Mouse (Mus musculus): ENCODE data around the gene Krt76. TPM values are rescaled to one million over a fixed set of nuclear protein-coding genes. Genes with fewer than 3 reads are reported as not detected.

Krt76 gene
- not detected in 2 replicates for polyA plus RNA-seq (2014; fragmentation: Nextera tagmentation; extraction: Ambion mirVana)

- Histone ChIP-seq H3K9me3 (ENCODE audit: control insufficient read depth, low read length) (no peaks in the 10 kb centered on the region), H3K9ac (ENCODE audit: low read depth, low read length) (no peak within 1 kb of the TSS), H3K4me3 (ENCODE audit: low read length) (no peak within 1 kb of the TSS), H3K4me2 (replicated peaks; ENCODE audit: low read depth, low read length) (no peak within 1 kb of the TSS), H3K27ac (ENCODE audit: low read depth, low read length) (no peak within 1 kb of the TSS), H3K27me3 (ENCODE audit: control insufficient read depth, insufficient read depth, low read length) (no peaks in the 10 kb centered on the region), H3K36me3 (ENCODE audit: control insufficient read depth, insufficient read depth, low read length) (no peaks in the 10 kb centered on the region), H3K4me1 (ENCODE audit: control insufficient read depth, insufficient read depth, low read length) (no peaks in the 10 kb centered on the region)
- WGBS, result 59% methylated on average over 4 of the region's 4 CpGs
- no peak for ATAC-seq (ENCODE audit: low FRiP score, low TSS enrichment)
Measured at GRCm38 (mm10) chr15:101892820-101893219, at the start of gene Krt76. Gene Krt76, minus strand, starts transcription at chr15:101892920.

- Histone ChIP-seq H3K4me3 (ENCODE audit: low read length) (no peak overlapping the region), H3K4me1 (ENCODE audit: control insufficient read depth, insufficient read depth, low read length) (peaks cover 12% of the 10 kb centered on the region; the same call in 1 of the 2 replicates), H3K27ac (ENCODE audit: low read depth, low read length) (no peak overlapping the region), H3K9me3 (ENCODE audit: control insufficient read depth, low read length) (no peaks in the 10 kb centered on the region), H3K9ac (ENCODE audit: low read depth, low read length) (no peak overlapping the region), H3K27me3 (ENCODE audit: control insufficient read depth, insufficient read depth, low read length) (no peaks in the 10 kb centered on the region), H3K36me3 (ENCODE audit: control insufficient read depth, insufficient read depth, low read length) (no peaks in the 10 kb centered on the region), H3K4me2 (replicated peaks; ENCODE audit: low read depth, low read length) (no peak overlapping the region)
- 42% methylated on average over 8 of the region's 8 CpGs for WGBS
- ATAC-seq (ENCODE audit: low FRiP score, low TSS enrichment), result peak; percentile 61; the same call in 1 of the 2 replicates
Measured at GRCm38 (mm10) chr15:101941948-101942347, 49.2 kb upstream of the Krt76 start.

DNA sequence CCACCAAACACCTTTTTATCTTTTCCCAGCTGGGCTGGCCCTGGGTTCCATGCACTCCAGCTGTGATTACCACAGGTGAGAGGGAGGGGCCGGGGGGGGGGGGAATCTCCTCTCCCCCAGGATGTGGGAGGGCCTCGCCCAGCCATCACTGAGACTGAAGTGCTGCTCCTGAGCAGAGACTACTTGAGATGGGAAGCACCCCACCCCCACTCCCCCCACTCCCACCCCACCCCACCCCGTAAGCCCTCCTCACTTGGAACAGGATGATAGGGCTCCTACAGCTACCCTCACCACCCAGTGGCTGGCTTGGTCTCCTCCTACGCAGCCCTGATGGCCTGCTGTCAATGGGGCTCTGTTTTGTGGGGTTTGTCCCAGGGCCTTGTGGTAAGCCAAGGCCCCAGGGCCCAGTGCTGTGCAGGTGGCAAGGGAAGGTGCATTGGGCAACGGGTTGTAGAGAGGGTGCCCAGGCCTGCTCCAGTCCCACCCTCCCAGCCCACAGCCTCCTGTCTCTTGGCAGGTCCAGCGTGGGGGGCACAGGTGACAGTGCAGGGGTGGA lies 47.6 kb upstream of the Krt76 start, which contains the start of gene Krt79:
TSS of gene Krt79 (minus strand) at position 51 of the 556 bp plus-strand sequence.
- Histone ChIP-seq H3K27me3 (ENCODE audit: control insufficient read depth, insufficient read depth, low read length) (no peaks in the 10 kb centered on the region), H3K36me3 (ENCODE audit: control insufficient read depth, insufficient read depth, low read length) (no peaks in the 10 kb centered on the region), H3K4me1 (ENCODE audit: control insufficient read depth, insufficient read depth, low read length) (peaks cover 12% of the 10 kb centered on the region; the same call in 1 of the 2 replicates), H3K9me3 (ENCODE audit: control insufficient read depth, low read length) (no peaks in the 10 kb centered on the region), H3K4me2 (replicated peaks; ENCODE audit: low read depth, low read length) (no peak within 1 kb of the TSS), H3K9ac (ENCODE audit: low read depth, low read length) (no peak within 1 kb of the TSS), H3K4me3 (ENCODE audit: low read length) (no peak within 1 kb of the TSS), H3K27ac (ENCODE audit: low read depth, low read length) (no peak within 1 kb of the TSS)
- no peak for ATAC-seq (ENCODE audit: low FRiP score, low TSS enrichment)
- 62% methylated on average over 6 of the region's 6 CpGs for WGBS

DNA sequence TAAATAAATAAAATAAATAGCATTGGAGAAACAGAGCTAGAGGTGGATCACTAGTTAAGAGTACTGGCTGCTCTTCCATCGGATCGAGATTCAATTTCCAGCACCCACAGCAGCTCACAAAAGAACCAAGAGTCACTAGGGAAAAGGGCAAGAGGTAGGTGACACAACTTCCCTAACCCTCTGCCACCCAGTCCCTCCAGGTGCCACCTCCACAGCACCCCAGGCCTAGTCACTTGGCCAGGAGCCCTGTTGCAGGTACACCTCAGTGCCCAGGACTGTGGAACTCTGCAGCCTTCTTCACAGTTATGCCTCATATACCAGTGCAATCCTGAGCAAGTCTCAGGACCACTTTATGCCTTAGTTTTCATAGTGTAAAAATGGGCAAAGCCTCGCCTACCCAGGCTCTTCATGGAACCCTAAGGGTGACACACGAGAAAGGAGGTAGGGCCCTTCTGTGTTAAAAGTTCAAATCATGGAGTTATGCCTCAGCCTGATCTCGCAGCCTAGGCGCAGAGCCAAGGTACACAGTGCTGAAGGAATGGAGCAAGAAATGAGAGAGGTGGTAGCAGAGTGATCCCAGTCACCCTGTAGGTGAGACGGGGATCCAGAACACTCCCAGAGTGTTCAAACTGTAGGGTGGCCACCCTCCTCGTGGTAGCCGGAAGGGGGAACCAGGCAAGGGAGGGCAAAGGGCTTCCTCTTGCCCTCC lies 46.0 kb upstream of the Krt76 start:
- Histone ChIP-seq H3K9ac (ENCODE audit: low read depth, low read length) (no peak overlapping the region), H3K36me3 (ENCODE audit: control insufficient read depth, insufficient read depth, low read length) (no peaks in the 10 kb centered on the region), H3K4me3 (ENCODE audit: low read length) (no peak overlapping the region), H3K9me3 (ENCODE audit: control insufficient read depth, low read length) (no peaks in the 10 kb centered on the region), H3K4me1 (ENCODE audit: control insufficient read depth, insufficient read depth, low read length) (peaks cover 9% of the 10 kb centered on the region; the same call in 1 of the 2 replicates), H3K4me2 (replicated peaks; ENCODE audit: low read depth, low read length) (no peak overlapping the region), H3K27me3 (ENCODE audit: control insufficient read depth, insufficient read depth, low read length) (no peaks in the 10 kb centered on the region), H3K27ac (ENCODE audit: low read depth, low read length) (no peak overlapping the region)
- ATAC-seq (ENCODE audit: low FRiP score, low TSS enrichment), result no peak
- 79% methylated on average over 9 of the region's 9 CpGs for WGBS

DNA sequence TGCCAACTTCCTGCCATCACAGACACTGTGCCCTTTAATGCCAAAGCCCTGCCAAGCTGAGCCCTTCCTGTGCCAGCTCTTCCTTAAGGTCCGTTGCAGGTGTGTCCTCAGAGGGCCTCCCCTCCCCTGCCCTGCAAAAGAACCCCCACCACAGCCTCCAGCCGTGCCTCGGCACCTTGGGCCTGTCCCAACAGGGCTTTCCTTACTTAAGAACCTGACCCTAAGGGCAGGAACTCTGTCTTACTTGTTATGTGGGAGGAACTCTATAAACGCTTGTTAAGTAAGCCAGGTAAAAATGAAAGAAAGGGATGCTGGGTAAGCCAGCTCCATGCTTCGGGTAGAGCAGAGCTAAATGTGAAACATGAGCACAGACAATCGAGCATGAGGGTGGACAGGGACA lies 40.3 kb upstream of the Krt76 start:
- no peak for ATAC-seq (ENCODE audit: low FRiP score, low TSS enrichment)
- Histone ChIP-seq H3K4me1 (ENCODE audit: control insufficient read depth, insufficient read depth, low read length) (peaks cover 11% of the 10 kb centered on the region), H3K36me3 (ENCODE audit: control insufficient read depth, insufficient read depth, low read length) (no peaks in the 10 kb centered on the region), H3K27ac (ENCODE audit: low read depth, low read length) (no peak overlapping the region), H3K4me2 (replicated peaks; ENCODE audit: low read depth, low read length) (no peak overlapping the region), H3K9me3 (ENCODE audit: control insufficient read depth, low read length) (no peaks in the 10 kb centered on the region), H3K27me3 (ENCODE audit: control insufficient read depth, insufficient read depth, low read length) (no peaks in the 10 kb centered on the region), H3K4me3 (ENCODE audit: low read length) (no peak overlapping the region), H3K9ac (ENCODE audit: low read depth, low read length) (no peak overlapping the region)
- 54% methylated on average over 6 of the region's 6 CpGs for WGBS

- WGBS, result 2% methylated on average over 17 of the region's 17 CpGs
- H3K27ac ChIP-seq (ENCODE audit: low read depth, low read length), result no peak overlapping the region
Measured at GRCm38 (mm10) chr15:101929666-101930065, 36.9 kb upstream of the Krt76 start.

GRCm38 (mm10) chr15:101929087-101929486 lies 36.4 kb upstream of the Krt76 start:
- Histone ChIP-seq H3K4me3 (ENCODE audit: low read length) (peak overlapping the region; percentile 24; the same call in 1 of the 2 replicates), H3K9ac (ENCODE audit: low read depth, low read length) (no peak overlapping the region), H3K36me3 (ENCODE audit: control insufficient read depth, insufficient read depth, low read length) (no peaks in the 10 kb centered on the region), H3K4me1 (ENCODE audit: control insufficient read depth, insufficient read depth, low read length) (peaks cover 15% of the 10 kb centered on the region), H3K27me3 (ENCODE audit: control insufficient read depth, insufficient read depth, low read length) (no peaks in the 10 kb centered on the region), H3K27ac (ENCODE audit: low read depth, low read length) (no peak overlapping the region), H3K4me2 (replicated peaks; ENCODE audit: low read depth, low read length) (peak overlapping the region; percentile 51; the same call in 1 of the 2 replicates), H3K9me3 (ENCODE audit: control insufficient read depth, low read length) (no peaks in the 10 kb centered on the region)
- 13% methylated on average over 9 of the region's 9 CpGs for WGBS
- no peak for ATAC-seq (ENCODE audit: low FRiP score, low TSS enrichment)

More at GRCm38 (mm10) chr15:101929666-101930065, 36.9 kb upstream of the Krt76 start:
- Histone ChIP-seq H3K27me3 (ENCODE audit: control insufficient read depth, insufficient read depth, low read length) (no peaks in the 10 kb centered on the region), H3K9me3 (ENCODE audit: control insufficient read depth, low read length) (no peaks in the 10 kb centered on the region), H3K4me3 (ENCODE audit: low read length) (peak overlapping the region; percentile 24), H3K9ac (ENCODE audit: low read depth, low read length) (peak overlapping the region; percentile 3; the same call in 1 of the 2 replicates), H3K36me3 (ENCODE audit: control insufficient read depth, insufficient read depth, low read length) (no peaks in the 10 kb centered on the region), H3K4me2 (replicated peaks; ENCODE audit: low read depth, low read length) (peak overlapping the region; percentile 51), H3K4me1 (ENCODE audit: control insufficient read depth, insufficient read depth, low read length) (peaks cover 15% of the 10 kb centered on the region)
- no peak for ATAC-seq (ENCODE audit: low FRiP score, low TSS enrichment)

DNA sequence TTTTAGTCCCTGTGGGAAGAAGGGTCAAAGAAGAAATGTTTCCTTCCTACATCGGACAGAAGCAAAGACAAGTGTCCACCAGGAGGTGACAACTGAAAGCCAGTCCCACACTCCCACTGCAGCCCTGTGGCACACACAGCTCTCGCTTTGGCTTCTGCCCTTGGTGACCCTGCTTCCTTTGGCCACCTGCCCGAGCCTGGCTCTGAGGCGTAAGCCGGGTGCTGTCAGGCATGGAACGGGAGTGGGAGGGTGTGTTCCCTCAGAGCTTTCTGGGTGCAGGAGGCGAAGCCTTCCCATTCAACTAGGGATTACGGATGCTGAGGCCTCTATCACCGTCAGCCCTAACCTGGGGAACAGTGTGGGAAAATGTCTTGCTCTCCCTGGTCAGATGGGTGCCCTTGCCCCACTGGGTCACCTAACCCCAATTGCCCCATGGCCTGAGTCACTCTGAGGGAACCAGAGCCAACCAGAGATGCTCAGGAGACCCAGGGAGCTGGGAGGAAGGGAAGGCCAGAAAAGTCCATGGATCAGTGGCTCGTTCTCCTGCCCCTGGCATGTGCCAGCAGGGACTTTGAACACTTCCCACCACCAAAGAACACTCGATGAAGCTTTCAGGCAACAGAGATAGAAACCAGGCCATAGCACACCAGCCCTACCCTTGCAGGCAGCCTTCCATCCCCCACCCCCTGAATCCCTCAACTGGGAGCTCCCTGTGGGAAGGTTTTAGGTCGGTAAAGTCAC lies 34.8 kb upstream of the Krt76 start:
- no peak for ATAC-seq (ENCODE audit: low FRiP score, low TSS enrichment)
- 41% methylated on average over 12 of the region's 12 CpGs for WGBS
- no peak overlapping the region for H3K4me3 ChIP-seq (ENCODE audit: low read length)
- no peaks in the 10 kb centered on the region for H3K27me3 ChIP-seq (ENCODE audit: control insufficient read depth, insufficient read depth, low read length)
- H3K36me3 ChIP-seq (ENCODE audit: control insufficient read depth, insufficient read depth, low read length), result no peaks in the 10 kb centered on the region
- H3K27ac ChIP-seq (ENCODE audit: low read depth, low read length), result no peak overlapping the region
- no peaks in the 10 kb centered on the region for H3K9me3 ChIP-seq (ENCODE audit: control insufficient read depth, low read length)
- H3K4me2 ChIP-seq (replicated peaks; ENCODE audit: low read depth, low read length), result no peak overlapping the region
- H3K4me1 ChIP-seq (ENCODE audit: control insufficient read depth, insufficient read depth, low read length), result peaks cover 15% of the 10 kb centered on the region
- no peak overlapping the region for H3K9ac ChIP-seq (ENCODE audit: low read depth, low read length)
